Mouse (Mus musculus) ES-E14 (cell line): Measurements from ENCODE around the gene Ghrh. TPM values are rescaled to one million over a fixed set of nuclear protein-coding genes. Genes with fewer than 3 reads are reported as not detected.

Source experiments
- DNase-seq: peaks from one replicate; pipeline ENCODE4 v3.0.0-alpha.2; 2013; ENCODE audit warnings: low read depth, low spot score
- H3K27ac ChIP-seq: 2 replicates; pipeline ENCODE4 v1.5.1; 2012; ENCODE audit warnings: low read depth, mild to moderate bottlenecking, low read length, moderate library complexity, mixed read lengths; ENCODE audit not compliant: poor library complexity, insufficient read depth, severe bottlenecking
- H3K36me3 ChIP-seq: 2 replicates; pipeline ENCODE4 v1.6.1; 2012; ENCODE audit warnings: mild to moderate bottlenecking, low read length, moderate library complexity, mixed read lengths; ENCODE audit not compliant: control insufficient read depth, poor library complexity, insufficient read depth, severe bottlenecking
- H3K4me1 ChIP-seq, 2 experiments: fragments of 150-350 bp in 1 of 2; sonication (generic) in 1 of 2; 2 replicates each; pipeline ENCODE4 v1.6.1; 2012; ENCODE audit warnings: low read length in 2 of 2, mild to moderate bottlenecking in 1 of 2, mixed read lengths in 1 of 2; ENCODE audit not compliant: control insufficient read depth in 2 of 2, insufficient read depth in 2 of 2, poor library complexity in 1 of 2
- H3K4me3 ChIP-seq, 2 experiments: fragments of 150-350 bp in 1 of 2; sonication (generic) in 1 of 2; 2 replicates each; pipeline ENCODE4 v1.5.1; 2012; ENCODE audit warnings: low read length in 2 of 2, low read depth in 1 of 2, mild to moderate bottlenecking in 1 of 2, mixed read lengths in 1 of 2; ENCODE audit not compliant: insufficient read depth in 1 of 2, poor library complexity in 1 of 2, severe bottlenecking in 1 of 2
- H3K9ac ChIP-seq: 2 replicates; pipeline ENCODE4 v1.6.1; 2012; ENCODE audit warnings: low read depth, mild to moderate bottlenecking, low read length, mixed read lengths; ENCODE audit not compliant: poor library complexity, insufficient read depth, severe bottlenecking
- H3K9me3 ChIP-seq: fragments of 150-350 bp; sonication (generic); 2 replicates; pipeline ENCODE4 v1.6.1; 2012; ENCODE audit warnings: low read depth, mild to moderate bottlenecking, low read length; ENCODE audit not compliant: control insufficient read depth, insufficient read depth
- CHD2 ChIP-seq: IDR thresholded peaks from 2 replicates; pipeline ENCODE4 v1.6.1; 2014; ENCODE audit warnings: mild to moderate bottlenecking, low read depth, low read length, inconsistent platforms
- HCFC1 ChIP-seq: IDR thresholded peaks from 2 replicates; pipeline ENCODE4 v1.6.1; 2012; ENCODE audit warnings: low read length, inconsistent platforms, borderline replicate concordance; ENCODE audit not compliant: insufficient read depth
- MAFK ChIP-seq: IDR thresholded peaks from 2 replicates; pipeline ENCODE4 v1.6.1; 2014; ENCODE audit warnings: mild to moderate bottlenecking, low read depth, low read length, inconsistent platforms; ENCODE audit not compliant: insufficient read depth
- ZC3H11A ChIP-seq: IDR thresholded peaks from 2 replicates; pipeline ENCODE4 v1.6.1; 2012; ENCODE audit warnings: low read depth, mild to moderate bottlenecking, inconsistent platforms, low read length, borderline replicate concordance
- ZNF384 ChIP-seq: IDR thresholded peaks from 2 replicates; pipeline ENCODE4 v1.6.1; 2012; ENCODE audit warnings: low read depth, low read length, inconsistent platforms
- in situ Hi-C, 2 experiments: fragments of 600-800 bp; cut with MboI; formaldehyde crosslinking; loops; one replicate each; pipeline ENCODE4 v1.15.1; 2025; ENCODE audit warnings: low sequenced_read_pairs in 2 of 2, inconsistent platforms in 1 of 2; ENCODE audit not compliant: unreplicated experiment in 2 of 2
- total RNA-seq: library from RNA; depleted of rRNA; stranded (reverse); fragments of 300-350 nt; gene quantifications from 2 replicates; pipeline ENCODE4 v1.2.3, GENCODE M21; 2012

The Ghrh gene
- total RNA-seq, 1 experiment = not detected

DNA sequence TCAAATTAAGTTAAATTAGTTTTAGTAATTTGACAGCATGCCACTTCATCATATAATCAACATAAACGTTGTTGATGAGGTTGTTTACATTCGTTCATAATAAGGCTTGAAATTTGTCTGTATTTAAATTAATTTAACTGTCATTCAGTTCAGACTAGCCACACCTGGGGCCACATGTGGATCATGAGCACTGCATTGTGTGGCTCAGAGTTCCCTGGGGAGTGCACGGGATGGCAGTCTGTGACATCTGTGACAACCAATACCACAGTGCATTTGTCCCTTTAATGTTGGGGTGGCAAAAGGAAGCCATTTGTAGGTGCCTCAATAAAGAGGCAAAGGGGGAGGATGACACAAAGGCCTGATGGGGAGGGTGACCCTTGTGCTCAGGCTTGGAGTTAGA lies 29.7 kb upstream of the Ghrh start:
- no peak overlapping the region for H3K9ac ChIP-seq
- H3K4me1 ChIP-seq = peaks cover 7 to 9% of the 10 kb centered on the region in 2 experiments
- no peak for DNase-seq
- peak overlapping the region; percentile 98 for H3K27ac ChIP-seq
- H3K36me3 ChIP-seq = peaks cover 12% of the 10 kb centered on the region; the same call in 1 of the 2 replicates
- peak overlapping the region in 1 of 2 experiments; percentile 2; a peak in 1 of 4 replicates for H3K4me3 ChIP-seq
- in situ Hi-C loops = no loop called here
- H3K9me3 ChIP-seq = no peaks in the 10 kb centered on the region
- TF ChIP-seq ZNF384 = no peak
- TF ChIP-seq CHD2 = no peak
- TF ChIP-seq MAFK = no peak
- no peak for TF ChIP-seq ZC3H11A
- TF ChIP-seq HCFC1 = no peak

DNA sequence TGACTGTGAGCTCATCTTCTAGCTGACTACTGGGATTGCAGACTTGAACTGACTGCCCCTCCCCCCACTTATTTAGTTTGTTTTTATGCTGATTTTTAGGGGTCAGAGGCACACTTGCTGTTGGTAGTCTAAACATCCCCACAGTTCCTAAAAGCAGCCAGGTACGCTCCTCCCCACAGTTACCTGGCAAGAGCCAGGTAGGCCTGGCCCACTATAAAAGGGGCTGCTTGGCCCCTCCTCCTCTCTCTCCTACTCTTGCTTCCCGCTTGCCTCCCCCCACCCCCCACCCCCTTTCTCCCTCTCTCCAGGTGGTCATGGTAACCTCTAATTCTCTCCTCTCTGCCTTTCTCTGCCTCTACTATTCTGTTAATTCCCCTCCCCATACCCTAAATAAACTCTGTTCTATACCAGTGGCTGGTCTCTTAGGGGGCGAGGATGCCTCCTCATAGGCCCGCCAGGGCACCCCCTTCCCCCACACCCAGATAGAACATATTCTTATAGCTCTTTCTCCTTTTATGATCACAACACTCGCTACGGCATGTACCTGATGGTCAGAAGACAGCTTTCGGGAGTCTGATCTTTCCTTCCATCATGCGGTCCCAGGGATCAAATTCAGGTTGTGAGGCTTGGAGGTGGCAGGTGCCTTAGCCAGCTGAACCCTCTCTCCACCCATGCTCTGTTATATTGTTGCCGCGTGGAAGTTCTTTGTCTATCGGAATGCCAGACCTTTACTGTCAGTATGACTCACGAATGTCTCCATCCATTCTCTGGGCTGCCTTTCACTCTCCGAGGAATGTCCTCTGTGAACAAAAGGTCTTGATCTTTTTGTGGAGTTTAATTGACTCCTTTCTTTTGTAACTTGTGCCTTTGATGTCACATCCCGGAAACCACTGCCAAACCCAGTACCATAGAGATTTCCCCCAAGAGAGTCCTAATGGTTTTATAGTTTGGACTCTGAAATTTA lies 28.8 kb upstream of the Ghrh start:
- peak overlapping the region; percentile 68 for H3K9ac ChIP-seq
- peaks cover 7% of the 10 kb centered on the region; the same call in 1 of the 2 replicates for H3K36me3 ChIP-seq
- peak overlapping the region; percentile 98 for H3K27ac ChIP-seq
- H3K9me3 ChIP-seq = no peaks in the 10 kb centered on the region
- TF ChIP-seq HCFC1 (peak; percentile 1; the same call in 1 of the 2 replicates), ZNF384 (no peak), CHD2 (peak; percentile 80), ZC3H11A (no peak), MAFK (peak; percentile 68)
- peak; percentile 91 for DNase-seq
- H3K4me3 ChIP-seq = peak overlapping the region; percentile 43 to 50
- in situ Hi-C loops = no loop called here
- peaks cover 7 to 9% of the 10 kb centered on the region in 2 experiments for H3K4me1 ChIP-seq

DNA sequence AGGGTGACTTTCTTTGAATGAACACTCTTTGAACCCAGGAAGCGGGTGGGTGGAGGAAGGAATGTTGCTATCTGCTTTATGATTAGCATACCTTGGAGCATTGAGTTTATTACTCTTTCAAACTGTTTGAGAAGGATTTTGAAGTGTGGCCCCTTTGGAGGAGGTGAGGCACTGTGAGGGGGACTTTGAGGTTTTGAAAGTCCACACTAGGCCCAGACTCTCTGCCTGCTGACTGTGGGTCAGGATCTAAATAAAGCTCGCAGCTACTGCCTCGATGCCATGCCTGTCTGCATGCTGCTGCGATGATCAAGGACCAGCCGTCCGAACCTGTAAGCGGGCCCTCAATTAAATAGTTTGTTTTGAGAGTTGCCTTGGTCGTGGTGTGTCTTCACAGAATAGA lies 27.7 kb upstream of the Ghrh start:
- TF ChIP-seq MAFK (no peak), HCFC1 (no peak), ZC3H11A (no peak), CHD2 (no peak), ZNF384 (no peak)
- Histone ChIP-seq H3K36me3 (peaks cover 7% of the 10 kb centered on the region; the same call in 1 of the 2 replicates), H3K9me3 (no peaks in the 10 kb centered on the region), H3K9ac (no peak overlapping the region), H3K4me3 (no peak overlapping the region), H3K4me1 (peaks cover 7 to 9% of the 10 kb centered on the region in 2 experiments), H3K27ac (peak overlapping the region; percentile 41; the same call in 1 of the 2 replicates)
- in situ Hi-C loops = no loop called here
- DNase-seq = no peak

DNA sequence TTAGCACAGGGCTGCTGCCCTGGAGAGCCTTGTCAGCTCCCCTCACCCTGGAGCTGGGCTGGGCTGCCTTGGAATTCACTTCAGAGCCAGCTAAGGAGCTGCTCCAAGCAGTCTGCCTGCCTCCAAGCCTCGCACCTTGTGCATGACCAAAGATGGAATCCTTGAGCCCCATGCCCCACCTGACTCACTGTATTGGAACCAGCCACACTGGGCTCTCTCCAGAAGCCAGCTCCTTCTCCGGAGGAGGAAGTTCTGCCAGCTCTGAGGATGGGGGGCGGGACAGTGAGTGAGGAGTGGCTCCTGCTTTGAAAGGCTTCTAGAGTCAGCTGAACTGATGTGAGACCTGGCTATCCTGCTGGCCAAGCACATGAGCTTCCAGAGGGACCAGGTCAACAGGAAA lies 26.4 kb upstream of the Ghrh start:
- H3K27ac ChIP-seq = peak overlapping the region; percentile 38; the same call in 1 of the 2 replicates
- no peak overlapping the region for H3K4me3 ChIP-seq
- no peak for DNase-seq
- no peak for TF ChIP-seq CHD2
- no peak for TF ChIP-seq HCFC1
- TF ChIP-seq MAFK = no peak
- TF ChIP-seq ZNF384 = no peak
- TF ChIP-seq ZC3H11A = no peak
- no peak overlapping the region for H3K9ac ChIP-seq
- H3K36me3 ChIP-seq = peaks cover 7% of the 10 kb centered on the region; the same call in 1 of the 2 replicates
- H3K9me3 ChIP-seq = no peaks in the 10 kb centered on the region
- in situ Hi-C loops = no loop called here
- H3K4me1 ChIP-seq = peaks cover 7 to 12% of the 10 kb centered on the region in 2 experiments
